In genomic region chr2:137085257-137085656, GRCm38 (mm10) we compare ENCODE assay signal across 21 mouse cellular contexts. TPM values are rescaled to one million over a fixed set of nuclear protein-coding genes. Genes with fewer than 3 reads are reported as not detected.
DNase-seq lines count a peak whose midpoint lies in the region; ATAC-seq and TF ChIP-seq lines count a peak whose summit lies in the region.
"Had no signal": no experiment of that assay in that cellular context is flagged by ENCODE, and none has a peak within 500 bp of the region (broad histone marks: within the 10 kb centered on the region; RNA-seq: fewer than 3 reads in every experiment).

No protein-coding gene starts in this region.

- no peak overlapping the region for H3K9ac ChIP-seq in kidney, embryonic 15.5 days
- H3K9ac ChIP-seq in stomach, embryonic 15.5 days = no peak overlapping the region
- H3K9ac ChIP-seq in stomach, postnatal 0 days (ENCODE audit: low read length) = no peak overlapping the region
- H3K9ac ChIP-seq: forebrain, postnatal 0 days; liver, postnatal 0 days; midbrain, embryonic 15.5 days; neural tube, embryonic 15.5 days had no signal

- no peak overlapping the region for H3K4me2 ChIP-seq in kidney, embryonic 15.5 days
- no peak overlapping the region for H3K4me2 ChIP-seq in stomach, embryonic 15.5 days
- no peak overlapping the region for H3K4me2 ChIP-seq in stomach, postnatal 0 days (replicated peaks; ENCODE audit: low read depth)
- H3K4me2 ChIP-seq: midbrain, embryonic 15.5 days; neural tube, embryonic 15.5 days had no signal

- peaks cover 80% of the 10 kb centered on the region for H3K36me3 ChIP-seq in heart, embryonic 10.5 days
- H3K36me3 ChIP-seq in kidney, embryonic 15.5 days = peaks cover 78% of the 10 kb centered on the region
- peaks cover 26% of the 10 kb centered on the region for H3K36me3 ChIP-seq in stomach, embryonic 15.5 days
- H3K36me3 ChIP-seq in stomach, postnatal 0 days (ENCODE audit: control insufficient read depth, insufficient read depth, low read length) = peaks cover 41% of the 10 kb centered on the region
- H3K36me3 ChIP-seq: midbrain, embryonic 15.5 days had no signal

- ATAC-seq in kidney, embryonic 15.5 days (replicated peaks; ENCODE audit: low FRiP score) = peak; percentile 33
- ATAC-seq in stomach, embryonic 15.5 days (ENCODE audit: insufficient read depth, low FRiP score, low read depth) = 0 out of 2 replicates have a peak, but pooled peaks have one; percentile 40
- no peak for ATAC-seq in stomach, postnatal 0 days (ENCODE audit: low FRiP score, low TSS enrichment)
- ATAC-seq: forebrain, postnatal 0 days; hindbrain, postnatal 0 days; intestine, postnatal 0 days; liver, postnatal 0 days; midbrain, embryonic 15.5 days had no signal

- no peak overlapping the region for H3K27ac ChIP-seq in heart, embryonic 10.5 days
- no peak overlapping the region for H3K27ac ChIP-seq in kidney, embryonic 15.5 days
- no peak overlapping the region for H3K27ac ChIP-seq in stomach, embryonic 15.5 days
- no peak overlapping the region for H3K27ac ChIP-seq in stomach, postnatal 0 days (replicated peaks)
- H3K27ac ChIP-seq: forebrain, embryonic 10.5 days; hindbrain, postnatal 0 days; limb, embryonic 10.5 days; midbrain, embryonic 15.5 days; neural tube, embryonic 15.5 days had no signal

- TF ChIP-seq CTCF in stomach, postnatal 0 days (IDR thresholded peaks at IDR 0.05; ENCODE audit: low read depth) = no peak

- H3K4me1 ChIP-seq in heart, embryonic 10.5 days = peaks cover 19% of the 10 kb centered on the region
- peaks cover 9% of the 10 kb centered on the region for H3K4me1 ChIP-seq in kidney, embryonic 15.5 days
- H3K4me1 ChIP-seq in stomach, embryonic 15.5 days = peaks cover 5% of the 10 kb centered on the region
- peaks cover 2% of the 10 kb centered on the region; the same call in 1 of the 2 replicates for H3K4me1 ChIP-seq in stomach, postnatal 0 days (replicated peaks; ENCODE audit: control insufficient read depth, insufficient read depth)

- H3K4me3 ChIP-seq in heart, embryonic 10.5 days = no peak overlapping the region
- no peak overlapping the region for H3K4me3 ChIP-seq in kidney, embryonic 15.5 days (replicated peaks)
- no peak overlapping the region for H3K4me3 ChIP-seq in stomach, embryonic 15.5 days (replicated peaks)
- H3K4me3 ChIP-seq in stomach, postnatal 0 days (ENCODE audit: low read depth, low read length) = no peak overlapping the region
- H3K4me3 ChIP-seq: forebrain, embryonic 10.5 days; limb, embryonic 10.5 days; midbrain, embryonic 15.5 days; neural tube, embryonic 15.5 days had no signal

- no peaks in the 10 kb centered on the region for H3K27me3 ChIP-seq in heart, embryonic 10.5 days (ENCODE audit: insufficient read depth, poor library complexity, severe bottlenecking)
- no peaks in the 10 kb centered on the region for H3K27me3 ChIP-seq in kidney, embryonic 15.5 days
- no peaks in the 10 kb centered on the region for H3K27me3 ChIP-seq in stomach, embryonic 15.5 days (replicated peaks)
- no peaks in the 10 kb centered on the region for H3K27me3 ChIP-seq in stomach, postnatal 0 days (ENCODE audit: control insufficient read depth, insufficient read depth, low read length)
- H3K27me3 ChIP-seq: midbrain, embryonic 15.5 days; neural tube, embryonic 15.5 days had no signal

- 56% methylated on average over 8 of the region's 8 CpGs for WGBS in heart, embryonic 10.5 days
- 49% methylated on average over 8 of the region's 8 CpGs for WGBS in kidney, embryonic 15.5 days
- WGBS in stomach, embryonic 15.5 days = 63% methylated on average over 8 of the region's 8 CpGs
- 66% methylated on average over 8 of the region's 8 CpGs for WGBS in stomach, postnatal 0 days

- no peaks in the 10 kb centered on the region for H3K9me3 ChIP-seq in heart, embryonic 10.5 days
- H3K9me3 ChIP-seq in kidney, embryonic 15.5 days (replicated peaks) = no peaks in the 10 kb centered on the region
- H3K9me3 ChIP-seq in stomach, embryonic 15.5 days = no peaks in the 10 kb centered on the region
- H3K9me3 ChIP-seq in stomach, postnatal 0 days (ENCODE audit: control insufficient read depth, low read length) = no peaks in the 10 kb centered on the region
- H3K9me3 ChIP-seq: forebrain, embryonic 10.5 days; limb, embryonic 10.5 days; midbrain, embryonic 15.5 days; neural tube, embryonic 15.5 days had no signal

- peak; percentile 50 to 58 for DNase-seq in heart, adult 18-20 months
- no peak for DNase-seq in heart, embryonic 10.5 days (ENCODE audit: low spot score)
- DNase-seq in kidney, postnatal 14 days = no peak
- no peak for DNase-seq in stomach, postnatal 0 days (ENCODE audit: low spot score)
- no peak for DNase-seq in cerebellum, adult 11-12 months
- DNase-seq: adrenal gland, postnatal 36 days; B cell, adult 2 months; cerebellum, adult 2 months; cerebellum, postnatal 36 days; forebrain, postnatal 0 days; liver, postnatal 0 days; thymus, adult 2 months had no signal

- no peak for TF ChIP-seq EP300 in stomach, postnatal 0 days (optimal IDR thresholded peaks at IDR 0.05)

RNA-seq across cellular contexts. Expression of gene Jag1, which starts 31.2 kb away (rescaled TPM):
- 1 to 10 TPM; 7.1 to 9.1 TPM for total RNA-seq in heart, adult 18-20 months (2021)
- polyA plus RNA-seq in heart, embryonic 10.5 days (2016; fragmentation: Nextera tagmentation; extraction: Ambion mirVana) = 21.6 and 23.2 TPM in 2 replicates
- 52.2 and 54.6 TPM in 2 replicates for polyA plus RNA-seq in kidney, embryonic 15.5 days (2015; fragmentation: Nextera tagmentation; extraction: Ambion mirVana)
- polyA plus RNA-seq in stomach, embryonic 15.5 days (2015; fragmentation: Nextera tagmentation; extraction: Ambion mirVana) = 18.3 and 20.3 TPM in 2 replicates
- polyA plus RNA-seq in stomach, postnatal 0 days (2015; fragmentation: Nextera tagmentation; extraction: Ambion mirVana) = 8.2 and 8.8 TPM in 2 replicates
- total RNA-seq: megakaryocyte-erythroid progenitor cell, adult 5-6 weeks had no signal

Comparison
In these comparisons a context has a peak if more than half of its experiments do, and no peak if none do; other contexts are left out.
1. DNase-seq: peak in heart, adult 18-20 months (2 of 2); none in heart, embryonic 10.5 days (single experiment), kidney, postnatal 14 days (single experiment), stomach, postnatal 0 days (single experiment) and cerebellum, adult 11-12 months (single experiment).